Mouse (Mus musculus) lung, embryonic 16.5 days (tissue): Measurements from ENCODE around the gene Fem1a. TPM values are rescaled to one million over a fixed set of nuclear protein-coding genes. Genes with fewer than 3 reads are reported as not detected.

Experiments
- ATAC-seq: fragments of 200-750 bp; cut with Nextera tagmentation; 2 replicates; pipeline ENCODE4 v1.8.0; 2017; ENCODE audit warnings: low read depth, mild to moderate bottlenecking, moderate library complexity
- H3K27ac ChIP-seq: fragments of 300-500 bp; sonication (generic); 2 replicates; pipeline ENCODE4 v1.5.1; 2014; ENCODE audit warnings: mild to moderate bottlenecking, control low read depth, low read length
- H3K27me3 ChIP-seq: fragments of 300-500 bp; sonication (generic); 2 replicates; pipeline ENCODE4 v1.6.1; 2014; ENCODE audit warnings: low read depth, low read length, mixed read lengths; ENCODE audit not compliant: control insufficient read depth, insufficient read depth
- H3K36me3 ChIP-seq: fragments of 300-500 bp; sonication (generic); 2 replicates; pipeline ENCODE4 v1.6.1; 2014; ENCODE audit warnings: low read length; ENCODE audit not compliant: control insufficient read depth, insufficient read depth
- H3K4me1 ChIP-seq: fragments of 300-500 bp; sonication (generic); replicated peaks from 2 replicates; pipeline ENCODE4 v1.6.1; 2014; ENCODE audit warnings: low read length, mixed read lengths; ENCODE audit not compliant: control insufficient read depth, insufficient read depth
- H3K4me2 ChIP-seq: fragments of 300-500 bp; sonication (generic); 2 replicates; pipeline ENCODE4 v1.6.1; 2014; ENCODE audit warnings: low read depth, low read length, control low read depth
- H3K4me3 ChIP-seq: fragments of 300-500 bp; sonication (generic); 2 replicates; pipeline ENCODE4 v1.5.1; 2014; ENCODE audit warnings: mild to moderate bottlenecking, low read length, control low read depth
- H3K9ac ChIP-seq: fragments of 300-500 bp; sonication (generic); 2 replicates; pipeline ENCODE4 v1.6.1; 2014; ENCODE audit warnings: low read length, control low read depth
- H3K9me3 ChIP-seq: fragments of 300-500 bp; sonication (generic); 2 replicates; pipeline ENCODE4 v1.6.1; 2016; ENCODE audit warnings: low read length; ENCODE audit not compliant: control insufficient read depth
- WGBS: fragments of 180-500 bp; shearing (Covaris S2); extraction: QIAGEN DNeasy Blood & Tissue Kit; methylation state at CpG from one replicate; pipeline ENCODE4 v1.1.7; 2014; 5-methylcytosine and 5-hydroxymethylcytosine counted together
- polyA plus RNA-seq: library from polyadenylated mRNA; unstranded; fragments of >200 nt; fragmentation: Nextera tagmentation; extraction: Ambion mirVana; gene quantifications from 2 replicates; pipeline ENCODE4 v1.2.1, GENCODE M21; 2015

Gene Fem1a
- polyA plus RNA-seq, 1 experiment from 2014 or later = 12.1 TPM

- Histone ChIP-seq H3K4me1 (peaks cover 25% of the 10 kb centered on the region), H3K4me2 (peak within 1 kb of the TSS; percentile 68), H3K36me3 (no peaks in the 10 kb centered on the region), H3K4me3 (peak within 1 kb of the TSS; percentile 92), H3K27me3 (no peaks in the 10 kb centered on the region), H3K27ac (peak within 1 kb of the TSS; percentile 82), H3K9ac (peak within 1 kb of the TSS; percentile 95), H3K9me3 (no peaks in the 10 kb centered on the region)
- under 1% methylated on average over 64 of the region's 78 CpGs for WGBS
- ATAC-seq = peak; percentile 99
These were observed 38.0 kb upstream of the Fem1a start, which contains the start of gene Dpp9 for GRCm38 (mm10) chr17:56218377-56219191. Gene Dpp9, minus strand, starts transcription at chr17:56218905.

DNA sequence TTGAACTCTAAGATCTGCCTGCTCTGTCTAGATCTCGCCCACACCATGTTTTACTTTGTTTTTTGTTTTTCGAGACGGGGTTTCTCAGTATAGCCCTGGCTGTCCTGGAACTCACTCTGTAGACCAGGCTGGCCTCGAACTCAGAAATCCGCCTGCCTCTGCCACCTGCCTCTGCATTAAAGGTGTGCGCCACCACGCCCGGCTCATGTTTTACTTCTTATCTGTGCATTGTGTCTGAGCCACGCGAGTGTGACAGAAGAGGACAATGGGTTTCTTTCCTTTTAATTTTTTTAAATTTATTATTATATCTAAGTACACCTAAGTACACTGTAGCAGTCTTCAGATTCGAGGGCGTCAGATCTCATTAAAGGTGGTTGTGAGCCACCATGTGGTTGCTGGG is 37.4 kb upstream of the Fem1a start:
- ATAC-seq = no peak; the same call in 1 of the 2 replicates
- Histone ChIP-seq H3K9ac (peak overlapping the region; percentile 95), H3K27ac (peak overlapping the region; percentile 78), H3K27me3 (no peaks in the 10 kb centered on the region), H3K9me3 (no peaks in the 10 kb centered on the region), H3K4me1 (peaks cover 25% of the 10 kb centered on the region), H3K4me3 (peak overlapping the region; percentile 92), H3K4me2 (peak overlapping the region; percentile 68), H3K36me3 (no peaks in the 10 kb centered on the region)
- WGBS = 38% methylated on average over 12 of the region's 12 CpGs

GRCm38 (mm10) chr17:56219805-56220204 is 36.8 kb upstream of the Fem1a start:
- Histone ChIP-seq H3K4me3 (peak overlapping the region; percentile 92; the same call in 1 of the 2 replicates), H3K27ac (peak overlapping the region; percentile 78)

GRCm38 (mm10) chr17:56224916-56225315 is 31.7 kb upstream of the Fem1a start:
- H3K27me3 ChIP-seq = no peaks in the 10 kb centered on the region
- H3K9me3 ChIP-seq = no peaks in the 10 kb centered on the region
- H3K27ac ChIP-seq = no peak overlapping the region
- no peaks in the 10 kb centered on the region for H3K36me3 ChIP-seq
- ATAC-seq = no peak
- 20% methylated on average over 1 of the region's 1 CpGs for WGBS
- H3K9ac ChIP-seq = no peak overlapping the region
- no peaks in the 10 kb centered on the region for H3K4me1 ChIP-seq
- H3K4me2 ChIP-seq = no peak overlapping the region
- H3K4me3 ChIP-seq = no peak overlapping the region

More at GRCm38 (mm10) chr17:56219805-56220204, 36.8 kb upstream of the Fem1a start:
- Histone ChIP-seq H3K9me3 (no peaks in the 10 kb centered on the region), H3K36me3 (no peaks in the 10 kb centered on the region), H3K4me1 (peaks cover 25% of the 10 kb centered on the region), H3K9ac (no peak overlapping the region), H3K4me2 (peak overlapping the region; percentile 68; the same call in 1 of the 2 replicates), H3K27me3 (no peaks in the 10 kb centered on the region)
- ATAC-seq = no peak
- 14% methylated on average over 3 of the region's 3 CpGs for WGBS

- Histone ChIP-seq H3K36me3 (no peaks in the 10 kb centered on the region), H3K4me3 (no peak overlapping the region), H3K4me1 (no peaks in the 10 kb centered on the region), H3K27me3 (no peaks in the 10 kb centered on the region), H3K9me3 (no peaks in the 10 kb centered on the region), H3K9ac (no peak overlapping the region), H3K4me2 (no peak overlapping the region), H3K27ac (no peak overlapping the region)
- ATAC-seq = no peak
- 63% methylated on average over 3 of the region's 3 CpGs for WGBS
These were observed 30.0 kb upstream of the Fem1a start for GRCm38 (mm10) chr17:56226566-56226965.

GRCm38 (mm10) chr17:56229943-56230342 is 26.7 kb upstream of the Fem1a start:
- WGBS = 51% methylated on average over 10 of the region's 10 CpGs
- no peak for ATAC-seq

DNA sequence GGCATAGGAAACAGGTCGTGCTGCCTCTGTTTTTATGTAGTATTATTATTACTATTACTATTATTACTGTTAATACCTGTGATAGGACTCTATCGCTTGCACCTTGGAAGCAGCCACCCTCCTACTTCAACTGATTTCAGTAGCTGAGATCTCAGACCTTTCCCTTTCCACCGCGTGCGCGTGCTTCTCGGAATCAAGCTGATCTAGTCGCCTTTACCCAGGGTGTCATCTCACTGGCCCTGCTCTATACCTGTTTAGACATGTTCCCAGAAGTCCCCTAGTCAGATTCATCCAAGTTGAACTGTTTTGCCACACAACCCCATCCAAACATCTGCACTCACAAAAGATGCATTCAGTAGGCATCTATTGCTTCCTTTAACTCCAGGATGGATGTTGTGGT is 23.2 kb upstream of the Fem1a start:
- Histone ChIP-seq H3K27me3 (no peaks in the 10 kb centered on the region), H3K9ac (no peak overlapping the region), H3K27ac (no peak overlapping the region), H3K9me3 (no peaks in the 10 kb centered on the region), H3K4me1 (no peaks in the 10 kb centered on the region), H3K4me3 (no peak overlapping the region), H3K36me3 (no peaks in the 10 kb centered on the region), H3K4me2 (no peak overlapping the region)
- ATAC-seq = no peak
- 48% methylated on average over 8 of the region's 8 CpGs for WGBS

More at GRCm38 (mm10) chr17:56229943-56230342, 26.7 kb upstream of the Fem1a start:
- H3K9ac ChIP-seq = no peak overlapping the region
- no peaks in the 10 kb centered on the region for H3K27me3 ChIP-seq
- no peak overlapping the region for H3K27ac ChIP-seq
- no peaks in the 10 kb centered on the region for H3K9me3 ChIP-seq
- no peaks in the 10 kb centered on the region for H3K4me1 ChIP-seq
- H3K4me2 ChIP-seq = no peak overlapping the region
- no peaks in the 10 kb centered on the region for H3K36me3 ChIP-seq
- H3K4me3 ChIP-seq = no peak overlapping the region

- Histone ChIP-seq H3K4me3 (no peak overlapping the region), H3K27me3 (no peaks in the 10 kb centered on the region), H3K27ac (no peak overlapping the region), H3K9me3 (no peaks in the 10 kb centered on the region), H3K4me2 (no peak overlapping the region), H3K4me1 (no peaks in the 10 kb centered on the region), H3K9ac (no peak overlapping the region), H3K36me3 (no peaks in the 10 kb centered on the region)
- ATAC-seq = peak; percentile 41; the same call in 1 of the 2 replicates
- 2% methylated on average over 14 of the region's 14 CpGs for WGBS
These were observed 22.7 kb upstream of the Fem1a start for GRCm38 (mm10) chr17:56233818-56234469.
